Mouse (Mus musculus) thymus, postnatal 14 days (tissue): Measurements from ENCODE around the gene Washc2.

Source experiments
- DNase-seq: peaks from one replicate; pipeline ENCODE4 v3.0.0; 2021

Gene Washc2

GRCm38 (mm10) chr6:116264018-116264651, 56.3 kb downstream of the Washc2 start, which contains the start of gene Zfand4:
Gene Zfand4, plus strand, starts transcription at chr6:116264222.
- peak; percentile 95 for DNase-seq

- no peak for DNase-seq
These were observed 57.0 kb downstream of the Washc2 start for GRCm38 (mm10) chr6:116264836-116265235.

GRCm38 (mm10) chr6:116265603-116266002, 57.8 kb downstream of the Washc2 start:
- DNase-seq = no peak

- DNase-seq = peak; percentile 57
These were observed 58.7 kb downstream of the Washc2 start for GRCm38 (mm10) chr6:116266273-116267109.

- no peak for DNase-seq
These were observed 59.2 kb downstream of the Washc2 start for GRCm38 (mm10) chr6:116267110-116267423.

- no peak for DNase-seq
These were observed 67.9 kb downstream of the Washc2 start for GRCm38 (mm10) chr6:116275695-116276094.

GRCm38 (mm10) chr6:116278679-116279317, 71.0 kb downstream of the Washc2 start:
- DNase-seq = no peak

GRCm38 (mm10) chr6:116281014-116281413, 73.2 kb downstream of the Washc2 start:
- DNase-seq = no peak

- DNase-seq = peak; percentile 72
These were observed 74.7 kb downstream of the Washc2 start for GRCm38 (mm10) chr6:116282546-116282945.

- DNase-seq = no peak
These were observed 75.4 kb downstream of the Washc2 start for GRCm38 (mm10) chr6:116283280-116283679.

- no peak for DNase-seq
These were observed 78.5 kb downstream of the Washc2 start for GRCm38 (mm10) chr6:116286321-116286720.

- peak; percentile 74 for DNase-seq
These were observed 79.2 kb downstream of the Washc2 start for GRCm38 (mm10) chr6:116286870-116287575.

- no peak for DNase-seq
These were observed 103.6 kb downstream of the Washc2 start for GRCm38 (mm10) chr6:116311411-116311810.
